ENCODE assay signal across 9 mouse cellular contexts in genomic region chr11:59134373-59134997, GRCm38 (mm10). TPM values are rescaled to one million over a fixed set of nuclear protein-coding genes. Genes with fewer than 3 reads are reported as not detected.
A peak's percentile ranks its signal among the peaks of the same experiment; 100 is the strongest.
DNase-seq lines count a peak whose midpoint lies in the region; ATAC-seq lines count a peak whose summit lies in the region.
"Had no signal": no experiment of that assay in that cellular context is flagged by ENCODE, and none has a peak within 500 bp of the region (broad histone marks: within the 10 kb centered on the region; RNA-seq: fewer than 3 reads in every experiment).

No protein-coding gene starts in this region.

- peaks cover 30% of the 10 kb centered on the region for H3K4me1 ChIP-seq in embryonic facial prominence, embryonic 10.5 days
- H3K4me1 ChIP-seq in hindbrain, embryonic 16.5 days (ENCODE audit: control insufficient read depth, insufficient read depth, low read depth, low read length): peaks cover 7% of the 10 kb centered on the region; the same call in 1 of the 2 replicates
- H3K4me1 ChIP-seq in midbrain, embryonic 11.5 days (ENCODE audit: control insufficient read depth, insufficient read depth, low read length): peaks cover 3% of the 10 kb centered on the region; the same call in 1 of the 2 replicates

- peak; percentile 91 for DNase-seq in heart, adult 11 months
- no peak for DNase-seq in heart, adult 8-10 months (ENCODE audit: low spot score)
- peak; percentile 42 for DNase-seq in embryonic facial prominence, embryonic 10.5 days (ENCODE audit: low spot score)
- peak; percentile 83 for DNase-seq in midbrain, embryonic 11.5 days (ENCODE audit: low spot score, missing footprints)
- no peak for DNase-seq in left cerebral cortex, adult 8-10 months (ENCODE audit: low spot score in 2 of 2)
- no peak for DNase-seq in spleen, postnatal 36 days (ENCODE audit: low spot score in 2 of 2)

- H3K4me2 ChIP-seq in hindbrain, embryonic 16.5 days (ENCODE audit: low read length): peak overlapping the region; percentile 65
- no peak overlapping the region; the same call in 1 of the 2 replicates for H3K4me2 ChIP-seq in midbrain, embryonic 11.5 days

- no peaks in the 10 kb centered on the region for H3K9me3 ChIP-seq in embryonic facial prominence, embryonic 10.5 days
- H3K9me3 ChIP-seq in hindbrain, embryonic 16.5 days (ENCODE audit: control insufficient read depth, low read length): no peaks in the 10 kb centered on the region
- H3K9me3 ChIP-seq in midbrain, embryonic 11.5 days (ENCODE audit: control insufficient read depth, low read length): no peaks in the 10 kb centered on the region

- 5% methylated on average over 35 of the region's 35 CpGs for WGBS in embryonic facial prominence, embryonic 10.5 days
- WGBS in hindbrain, embryonic 16.5 days: 6% methylated on average over 35 of the region's 35 CpGs
- WGBS in midbrain, embryonic 11.5 days: 6% methylated on average over 34 of the region's 35 CpGs

- H3K27me3 ChIP-seq in embryonic facial prominence, embryonic 10.5 days (replicated peaks; ENCODE audit: low read depth, poor library complexity, severe bottlenecking): peaks cover 91% of the 10 kb centered on the region
- peaks cover 43% of the 10 kb centered on the region for H3K27me3 ChIP-seq in hindbrain, embryonic 16.5 days (replicated peaks; ENCODE audit: control insufficient read depth, insufficient read depth, low read length)
- H3K27me3 ChIP-seq in midbrain, embryonic 11.5 days (ENCODE audit: control insufficient read depth, insufficient read depth, low read length): peaks cover 44% of the 10 kb centered on the region

- H3K4me3 ChIP-seq in embryonic facial prominence, embryonic 10.5 days: peak overlapping the region; percentile 33
- H3K4me3 ChIP-seq in hindbrain, embryonic 16.5 days (ENCODE audit: low read length): peak overlapping the region; percentile 3; the same call in 1 of the 2 replicates
- H3K4me3 ChIP-seq in midbrain, embryonic 11.5 days (ENCODE audit: low read depth, low read length): no peak overlapping the region
- H3K4me3 ChIP-seq: erythroblast, embryonic 14.5 days had no signal

- no peak overlapping the region for H3K27ac ChIP-seq in embryonic facial prominence, embryonic 10.5 days (replicated peaks)
- H3K27ac ChIP-seq in hindbrain, embryonic 16.5 days (ENCODE audit: low read depth, low read length): no peak overlapping the region
- H3K27ac ChIP-seq in midbrain, embryonic 11.5 days (ENCODE audit: low read depth, low read length): no peak overlapping the region

- ATAC-seq in hindbrain, embryonic 16.5 days: no peak; the same call in 1 of the 2 replicates
- ATAC-seq in midbrain, embryonic 11.5 days (ENCODE audit: low FRiP score): no peak
- ATAC-seq in monocyte, adult 5-6 weeks (replicated peaks; ENCODE audit: insufficient number of reproducible peaks, low FRiP score, low TSS enrichment, poor library complexity, severe bottlenecking): no peak

- H3K36me3 ChIP-seq in embryonic facial prominence, embryonic 10.5 days (replicated peaks): no peaks in the 10 kb centered on the region
- no peaks in the 10 kb centered on the region for H3K36me3 ChIP-seq in hindbrain, embryonic 16.5 days (ENCODE audit: control insufficient read depth, insufficient read depth, low read length)
- H3K36me3 ChIP-seq in midbrain, embryonic 11.5 days (ENCODE audit: control insufficient read depth, insufficient read depth, low read length): no peaks in the 10 kb centered on the region

- no peak overlapping the region for H3K9ac ChIP-seq in hindbrain, embryonic 16.5 days (ENCODE audit: low read depth, low read length)
- H3K9ac ChIP-seq in midbrain, embryonic 11.5 days (ENCODE audit: low read length): no peak overlapping the region; the same call in 1 of the 2 replicates

RNA-seq across cellular contexts. Expression of gene Obscn, which starts 1.7 kb away (rescaled TPM):
- total RNA-seq in heart, adult 8-10 months (2022): 1,000 to 10,000 TPM in 1 of 4 experiments, 100 to 1,000 TPM in 3; 788 to 1,002 (median 896) TPM
- 0.05 and 0.24 TPM in 2 replicates for polyA plus RNA-seq in embryonic facial prominence, embryonic 10.5 days (2016; fragmentation: Nextera tagmentation; extraction: Ambion mirVana)
- polyA plus RNA-seq in hindbrain, embryonic 16.5 days (2015; fragmentation: Nextera tagmentation; extraction: Ambion mirVana): 0.48 and 0.71 TPM in 2 replicates
- 0.03 and 0.04 TPM in 2 replicates for polyA plus RNA-seq in midbrain, embryonic 11.5 days (2014; fragmentation: Nextera tagmentation; extraction: Ambion mirVana)
- total RNA-seq in left cerebral cortex, adult 8-10 months (2022): 1 to 10 TPM; 5.3 to 5.8 (median 5.7) TPM
- under 0.01 to 0.58 TPM in 2 of 3 replicates, not detected in the other for total RNA-seq in monocyte, adult 5-6 weeks (2017)

RNA-seq across cellular contexts. Expression of gene Iba57, which starts 29.1 kb away (rescaled TPM):
- total RNA-seq in heart, adult 8-10 months (2022): 10 to 100 TPM; 14.8 to 21.8 (median 19.4) TPM
- polyA plus RNA-seq in embryonic facial prominence, embryonic 10.5 days (2016; fragmentation: Nextera tagmentation; extraction: Ambion mirVana): 4.0 and 4.7 TPM in 2 replicates
- polyA plus RNA-seq in hindbrain, embryonic 16.5 days (2015; fragmentation: Nextera tagmentation; extraction: Ambion mirVana): 7.3 and 7.8 TPM in 2 replicates
- polyA plus RNA-seq in midbrain, embryonic 11.5 days (2014; fragmentation: Nextera tagmentation; extraction: Ambion mirVana): 2.1 and 3.5 TPM in 2 replicates
- total RNA-seq in left cerebral cortex, adult 8-10 months (2022): 1 to 10 TPM; 6.4 to 7.9 (median 7.1) TPM
- total RNA-seq in monocyte, adult 5-6 weeks (2017): 4.1 to 15.4 TPM (median 6.4 TPM) in 3 replicates

RNA-seq across cellular contexts. Expression of gene Gjc2, which starts 48.5 kb away (rescaled TPM):
- under 1 TPM; 0.62 to 0.82 (median 0.63) TPM for total RNA-seq in heart, adult 8-10 months (2022)
- 0.15 TPM in 1 of 2 replicates, not detected in the other for polyA plus RNA-seq in embryonic facial prominence, embryonic 10.5 days (2016; fragmentation: Nextera tagmentation; extraction: Ambion mirVana)
- 0.20 and 0.22 TPM in 2 replicates for polyA plus RNA-seq in hindbrain, embryonic 16.5 days (2015; fragmentation: Nextera tagmentation; extraction: Ambion mirVana)
- not detected in 2 replicates for polyA plus RNA-seq in midbrain, embryonic 11.5 days (2014; fragmentation: Nextera tagmentation; extraction: Ambion mirVana)
- 10 to 100 TPM; 13.7 to 17.5 (median 16.0) TPM for total RNA-seq in left cerebral cortex, adult 8-10 months (2022)
- total RNA-seq in monocyte, adult 5-6 weeks (2017): not detected in 3 replicates

RNA-seq across cellular contexts. Expression of gene Guk1, which starts 57.5 kb away (rescaled TPM):
- 100 to 1,000 TPM; 112 to 142 (median 128) TPM for total RNA-seq in heart, adult 8-10 months (2022)
- polyA plus RNA-seq in embryonic facial prominence, embryonic 10.5 days (2016; fragmentation: Nextera tagmentation; extraction: Ambion mirVana): 133 and 146 TPM in 2 replicates
- 252 and 294 TPM in 2 replicates for polyA plus RNA-seq in hindbrain, embryonic 16.5 days (2015; fragmentation: Nextera tagmentation; extraction: Ambion mirVana)
- polyA plus RNA-seq in midbrain, embryonic 11.5 days (2014; fragmentation: Nextera tagmentation; extraction: Ambion mirVana): 92.9 and 96.6 TPM in 2 replicates
- 100 to 1,000 TPM; 137 to 150 (median 141) TPM for total RNA-seq in left cerebral cortex, adult 8-10 months (2022)
- 23.1 to 45.9 TPM (median 32.7 TPM) in 3 replicates for total RNA-seq in monocyte, adult 5-6 weeks (2017)

Comparison
In these comparisons a context has a peak if more than half of its experiments do, and no peak if none do; other contexts are left out.
1. DNase-seq: peak in heart, adult 11 months (single experiment), embryonic facial prominence, embryonic 10.5 days (single experiment) and midbrain, embryonic 11.5 days (single experiment); none in heart, adult 8-10 months (single experiment), left cerebral cortex, adult 8-10 months (0 of 2) and spleen, postnatal 36 days (0 of 2).
2. RNA of gene Obscn, which starts 1.7 kb away (total RNA-seq): 788 to 1,002 TPM in heart, adult 8-10 months; 5.3 to 5.8 TPM in left cerebral cortex, adult 8-10 months and under 0.01 to 0.58 TPM in monocyte, adult 5-6 weeks; every median in the first group is over 100 times any median in the second.
3. RNA of gene Gjc2, which starts 48.5 kb away (total RNA-seq): 13.7 to 17.5 TPM in left cerebral cortex, adult 8-10 months; 0.62 to 0.82 TPM in heart, adult 8-10 months and not detected in monocyte, adult 5-6 weeks; every median in the first group is over 4 times any median in the second.